Mouse (Mus musculus) cerebellum, postnatal 36 days (tissue): Measurements from ENCODE around the gene Syn1.
A peak's percentile ranks its signal among the peaks of the same experiment; 100 is the strongest.

Experiments used
- DNase-seq, 2 experiments: peaks; one replicate each; pipeline ENCODE4 v3.0.0; 2021 to 2022; ENCODE audit warnings: mixed read lengths in 2 of 2

Gene Syn1

DNA sequence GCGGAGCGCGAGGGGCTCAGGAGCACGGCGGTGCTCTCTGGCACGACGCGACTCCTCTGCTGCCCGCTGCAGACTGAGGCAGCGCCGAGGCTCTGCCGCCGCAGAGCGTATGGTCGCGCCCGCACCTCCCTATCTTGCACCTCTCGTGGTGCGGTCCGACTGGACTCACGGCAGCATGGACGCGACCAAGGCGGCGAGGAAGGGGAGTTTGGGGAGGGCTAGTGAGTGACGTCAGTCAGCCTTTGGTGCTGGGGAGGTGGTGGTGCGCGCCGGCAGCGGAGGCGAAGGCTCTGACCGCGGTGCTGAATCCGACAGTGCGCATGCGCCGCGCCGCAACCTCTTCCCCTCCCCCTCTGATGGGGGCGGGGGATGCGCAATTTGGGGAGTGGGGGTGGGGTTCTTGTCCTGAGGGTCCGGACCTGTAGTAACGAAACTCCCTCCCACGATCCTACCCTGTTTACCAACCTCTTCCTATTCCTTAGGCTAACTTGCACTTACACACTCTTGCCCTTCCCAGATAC, at the start of gene Syn1:
TSS of gene Syn1 (minus strand) at position 161 of the 521 bp plus-strand sequence.
- DNase-seq = peak; percentile 83 to 88

DNA sequence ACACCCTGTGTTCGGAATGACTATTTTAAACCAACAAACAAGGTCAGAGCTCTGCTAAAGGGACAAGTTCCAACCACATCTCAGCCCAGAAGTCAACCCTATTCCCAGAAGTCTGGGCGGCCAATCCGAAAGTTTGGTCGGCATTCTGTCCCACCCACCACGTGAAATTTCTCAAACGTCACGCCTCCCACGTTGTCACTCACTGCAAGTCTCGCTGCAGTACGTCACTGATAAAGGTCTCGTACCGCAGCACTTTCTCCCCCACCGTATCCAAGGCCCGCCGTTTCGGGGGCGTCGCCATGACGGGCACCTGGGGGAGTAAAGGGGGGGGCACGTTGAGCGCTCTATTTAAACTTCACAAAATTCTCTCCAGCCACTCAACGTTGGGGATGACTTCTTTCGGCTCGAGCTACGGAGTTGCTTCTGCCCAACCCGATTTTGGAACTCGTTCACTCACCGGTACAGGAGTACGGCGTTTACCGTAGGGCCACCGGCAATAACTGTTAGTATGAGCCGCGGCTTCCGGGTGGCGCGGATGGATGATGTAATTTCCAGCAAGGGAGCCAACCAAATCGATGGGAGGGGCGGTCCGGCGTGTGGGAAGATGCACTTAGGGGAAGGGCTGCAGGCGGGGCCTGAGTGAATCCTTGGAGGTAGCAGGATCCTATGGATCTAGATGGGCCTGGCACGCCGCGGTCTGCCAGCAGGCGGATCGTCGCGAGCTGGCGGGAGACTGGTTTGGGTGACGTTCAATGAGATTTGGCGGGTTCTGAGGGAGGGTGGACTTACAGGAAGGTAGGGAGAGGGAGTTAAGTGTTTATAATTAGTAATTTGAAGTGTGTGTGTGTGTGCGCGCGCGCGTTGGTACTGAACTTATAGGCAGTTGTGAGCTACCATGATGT, 40.9 kb upstream of the Syn1 start, which contains the start of gene Uxt:
TSS of gene Uxt (minus strand) at position 541 of the 902 bp plus-strand sequence.
- DNase-seq = peak; percentile 87 to 89

DNA sequence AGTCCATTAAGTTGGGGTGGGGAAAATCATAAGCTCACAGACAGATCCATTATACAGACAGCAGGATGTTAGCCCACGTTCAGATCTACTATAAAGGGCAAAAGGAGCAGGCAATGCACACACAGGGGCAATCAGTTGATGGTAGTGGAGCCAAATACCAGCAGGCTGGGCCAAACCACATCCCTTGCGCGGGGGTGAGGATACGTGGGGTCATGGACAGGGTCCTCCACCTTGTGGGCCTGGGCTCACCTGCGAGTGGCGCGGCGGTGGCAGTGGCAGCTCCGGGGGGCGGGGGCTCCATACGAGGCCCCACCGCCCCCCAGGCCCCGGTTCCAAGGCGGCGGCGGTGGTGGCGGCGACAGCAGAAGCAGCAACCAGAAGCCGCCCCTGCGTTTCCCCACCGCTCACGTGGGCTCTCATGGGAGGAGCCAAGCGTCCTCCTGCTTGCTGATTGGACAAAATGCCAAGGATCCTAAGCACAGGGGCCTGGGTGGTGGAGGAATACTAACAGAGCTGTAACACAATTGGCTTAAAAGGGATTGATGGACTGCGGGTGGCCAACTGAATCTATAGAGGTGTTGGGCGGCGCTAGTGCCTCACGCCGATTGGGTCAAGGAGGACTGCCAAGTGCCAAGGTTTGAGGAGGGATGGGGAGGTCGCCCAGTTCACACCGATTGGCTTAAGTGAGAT, 29.5 kb upstream of the Syn1 start, which contains the start of gene Elk1:
TSS of gene Elk1 (minus strand) at position 418 of the 690 bp plus-strand sequence.
- DNase-seq = peak; percentile 75 to 77

DNA sequence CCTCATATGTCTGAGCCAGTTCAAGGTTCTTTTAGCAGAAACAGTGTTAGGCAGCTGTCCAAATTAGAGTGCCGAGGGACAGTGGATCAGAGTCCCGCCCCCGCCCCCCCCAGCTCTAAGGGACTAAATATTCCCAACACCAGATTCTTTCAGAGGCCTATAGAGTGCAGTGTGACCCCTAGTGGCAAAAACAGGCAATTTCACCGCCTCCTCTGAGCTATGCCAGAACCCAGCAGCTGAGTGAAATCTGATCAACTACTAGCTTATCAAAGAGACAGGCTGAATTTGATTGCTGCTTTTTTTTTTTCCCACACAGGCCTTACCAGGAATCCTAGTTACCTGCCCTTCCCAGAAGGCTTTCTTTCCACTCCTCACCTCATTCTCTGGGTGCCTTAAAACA, 25.3 kb upstream of the Syn1 start:
- DNase-seq = peak; percentile 66 to 69

DNA sequence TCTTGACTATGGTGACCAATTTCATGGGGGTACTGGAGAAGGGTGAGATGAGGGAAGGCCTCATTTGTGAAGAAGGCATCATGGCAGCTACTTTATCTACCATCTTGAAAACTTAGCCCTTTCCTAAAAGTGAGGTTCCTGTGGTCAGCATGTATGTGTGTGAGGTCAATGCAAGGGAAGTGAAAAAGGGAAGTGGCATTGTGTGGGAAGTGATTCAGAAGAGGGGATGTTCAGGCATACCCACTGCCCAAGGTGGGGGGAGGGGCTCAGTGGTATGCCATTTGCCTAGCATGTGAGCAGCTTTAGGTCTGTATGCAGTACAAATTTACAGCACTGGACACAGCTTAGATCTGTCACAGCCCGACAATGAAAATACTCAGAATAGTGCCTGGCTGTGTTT, 11.2 kb upstream of the Syn1 start:
- no peak for DNase-seq

DNA sequence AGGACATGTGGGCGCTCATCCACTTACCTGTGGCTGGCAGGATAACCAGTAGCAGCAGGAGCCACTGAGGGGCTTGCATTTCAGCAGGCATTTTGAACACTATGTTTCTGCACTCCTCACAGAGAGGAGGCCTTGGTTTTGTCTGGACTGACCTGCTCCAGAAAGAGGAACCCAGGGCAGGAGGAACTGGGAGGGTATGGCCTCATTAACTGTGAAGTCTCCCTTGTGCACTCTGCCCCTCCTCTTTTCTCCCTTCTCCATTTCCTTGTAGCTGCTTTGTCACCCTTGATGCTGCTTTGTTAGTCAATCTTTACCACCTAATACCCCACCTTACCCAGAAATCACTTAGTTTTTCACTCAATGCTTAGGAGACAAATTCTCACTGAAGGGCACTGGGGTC, 10.6 kb upstream of the Syn1 start, which contains the start of gene Cfp:
TSS of gene Cfp (minus strand) at position 192 of the 400 bp plus-strand sequence.
- DNase-seq = no peak

DNA sequence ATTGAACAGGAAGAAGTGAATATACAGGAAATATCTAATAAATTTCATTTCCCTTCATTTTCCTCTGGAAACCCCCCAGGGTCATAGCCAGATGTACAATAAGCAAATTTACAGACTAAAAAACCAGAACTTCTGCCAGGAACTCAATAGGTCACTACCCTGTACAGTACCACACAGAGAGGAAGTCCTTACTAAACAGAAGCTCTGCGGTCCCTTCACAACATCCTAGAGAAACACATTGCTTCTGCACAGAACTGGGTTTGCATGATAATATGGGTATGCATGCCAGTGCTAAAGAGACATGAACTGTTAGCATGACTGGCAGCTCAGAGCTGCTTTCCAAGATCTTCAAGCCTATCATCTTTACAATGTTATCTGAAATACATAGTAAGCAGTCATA, 9.1 kb upstream of the Syn1 start:
- no peak for DNase-seq

DNA sequence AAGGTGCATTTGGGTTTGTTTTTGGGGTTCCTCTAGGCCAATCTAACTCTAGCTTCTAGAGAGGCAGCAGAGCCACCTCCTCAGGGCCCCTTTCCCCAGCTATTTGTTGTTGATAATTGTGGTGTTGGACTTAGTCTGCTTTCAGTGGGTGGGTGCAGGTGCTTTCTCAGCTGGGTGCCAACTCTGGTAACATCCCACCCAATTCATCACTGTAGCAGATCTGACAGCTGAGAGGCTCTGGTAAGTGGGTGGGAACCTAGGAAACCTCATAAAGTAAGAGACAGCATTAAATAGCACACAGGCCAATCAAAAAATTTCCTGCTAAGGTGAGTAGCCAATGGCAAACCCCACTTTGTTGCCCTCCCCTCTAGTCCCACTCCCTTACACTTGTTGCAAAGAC, 4.2 kb upstream of the Syn1 start:
- DNase-seq = no peak

DNA sequence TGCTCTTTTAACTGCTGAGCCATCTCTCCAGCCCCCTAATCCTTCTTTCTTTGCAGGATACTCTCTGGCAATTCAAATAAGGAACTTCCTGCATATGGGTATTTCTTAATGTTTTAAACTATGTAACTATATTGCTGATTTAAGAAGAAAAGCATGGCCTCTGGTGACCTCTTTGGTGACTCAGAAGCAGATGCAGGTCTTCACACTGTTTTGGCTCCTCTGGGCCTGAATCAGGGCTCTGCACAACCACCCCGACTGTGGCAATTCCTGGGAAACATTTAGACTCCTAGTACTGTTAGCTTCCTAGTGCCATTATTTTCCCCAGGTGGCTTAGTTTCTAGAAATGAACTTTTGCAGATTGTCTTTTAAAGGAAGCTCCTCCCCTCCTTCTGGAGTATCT, 2.7 kb upstream of the Syn1 start:
- no peak for DNase-seq

DNA sequence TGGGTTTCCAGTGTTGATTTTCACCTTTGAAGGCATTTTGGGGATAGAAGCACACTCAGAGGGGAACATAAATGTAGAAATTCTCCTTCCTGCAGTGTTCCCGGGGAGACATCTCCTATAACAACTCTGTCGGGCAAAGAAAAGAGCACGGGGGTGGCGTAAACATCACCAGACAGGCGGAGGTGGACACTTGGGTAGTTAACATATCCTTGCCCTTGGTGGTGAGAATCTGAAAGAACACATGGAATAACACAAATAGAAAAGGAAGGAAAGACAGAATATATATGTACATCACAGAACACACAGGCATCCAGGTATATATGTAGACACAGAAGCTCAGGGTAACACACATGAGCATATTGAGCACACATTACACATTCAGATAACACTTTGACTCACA, 562 bp upstream of the Syn1 start:
- no peak for DNase-seq

DNA sequence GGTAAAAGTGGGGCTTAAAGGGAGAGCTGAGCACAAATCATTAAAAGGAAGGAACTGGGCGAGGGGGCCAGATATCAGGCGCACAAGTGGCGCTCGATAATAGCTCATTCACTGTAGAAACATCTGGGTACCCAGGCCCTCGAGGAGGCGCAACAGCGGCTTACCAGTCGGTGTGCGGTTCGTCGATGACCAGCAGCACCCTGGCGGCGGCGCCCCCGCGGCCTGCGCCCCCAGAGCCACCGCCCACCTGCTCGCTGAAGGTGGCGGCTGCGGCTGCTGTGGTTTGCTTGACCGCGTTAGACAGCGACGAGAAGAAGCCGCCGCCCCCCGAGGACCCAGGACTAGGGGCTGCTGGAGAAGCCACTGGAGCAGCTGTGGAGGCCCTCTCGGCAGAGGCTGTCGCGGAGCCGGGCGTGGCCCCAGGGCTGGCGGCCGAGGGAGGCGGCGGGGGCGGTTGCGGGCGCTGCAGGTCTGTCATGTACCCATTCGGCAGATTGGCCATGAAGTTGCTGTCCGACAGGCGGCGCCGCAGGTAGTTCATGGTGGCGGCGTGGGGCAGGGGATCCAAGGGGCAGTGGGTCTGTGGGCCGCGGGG, 458 bp downstream of the Syn1 start:
- DNase-seq = no peak

DNA sequence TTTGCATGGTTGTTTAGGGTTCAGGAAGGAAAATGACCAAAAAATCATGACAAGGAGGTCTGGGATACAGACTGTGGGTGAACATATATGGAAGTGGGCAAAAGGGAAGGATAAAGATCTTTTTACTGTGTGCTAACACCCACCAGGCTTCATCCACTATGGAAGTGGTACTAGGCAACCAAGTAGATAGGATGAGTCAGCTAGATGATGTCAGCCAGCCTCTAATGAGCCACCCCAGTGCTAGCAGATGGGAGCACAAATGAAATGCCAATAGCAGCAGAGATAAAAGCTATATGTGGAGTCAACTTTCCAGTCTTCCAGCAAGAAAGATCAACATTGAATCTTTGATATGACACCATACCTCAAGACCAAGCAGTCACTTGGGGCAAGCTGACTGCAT, 5.7 kb downstream of the Syn1 start:
- no peak for DNase-seq

DNA sequence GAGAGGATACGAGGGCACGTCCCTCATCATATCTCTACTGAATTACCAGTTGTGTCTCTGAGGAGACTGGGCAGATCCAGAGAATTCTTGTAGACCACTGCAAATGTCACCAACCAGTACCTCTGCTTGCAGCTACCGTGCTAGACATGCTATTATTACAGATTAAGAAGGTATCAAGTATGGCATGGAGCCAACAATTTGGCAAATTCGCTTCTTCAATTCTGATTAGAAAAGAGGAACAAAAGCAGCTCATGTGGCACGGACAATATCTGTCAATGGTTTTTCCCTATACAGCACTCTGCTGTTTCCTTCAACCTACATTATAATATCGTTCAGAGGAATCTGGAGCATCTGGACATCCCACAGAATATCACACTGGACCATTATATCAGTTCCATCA, 7.1 kb downstream of the Syn1 start:
- no peak for DNase-seq

DNA sequence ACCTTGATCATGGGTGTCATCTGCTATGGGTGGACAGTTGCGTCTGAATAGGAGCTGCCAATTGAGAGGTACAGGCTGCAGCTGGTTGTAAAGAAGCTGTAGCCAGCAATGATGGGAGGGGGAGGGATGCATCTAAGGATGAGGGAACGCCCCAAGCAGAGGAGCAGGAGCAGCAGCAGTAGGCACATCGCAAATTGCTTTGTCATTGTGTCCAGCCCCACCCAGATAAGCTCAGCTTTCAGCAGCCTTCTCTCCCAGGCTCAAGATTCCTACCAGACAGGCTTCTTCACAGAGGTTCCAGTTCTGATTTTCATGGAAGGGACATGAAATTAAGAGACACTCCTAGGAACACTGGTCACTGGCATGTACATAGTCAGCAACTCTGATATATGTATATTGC, 10.7 kb downstream of the Syn1 start:
- no peak for DNase-seq

DNA sequence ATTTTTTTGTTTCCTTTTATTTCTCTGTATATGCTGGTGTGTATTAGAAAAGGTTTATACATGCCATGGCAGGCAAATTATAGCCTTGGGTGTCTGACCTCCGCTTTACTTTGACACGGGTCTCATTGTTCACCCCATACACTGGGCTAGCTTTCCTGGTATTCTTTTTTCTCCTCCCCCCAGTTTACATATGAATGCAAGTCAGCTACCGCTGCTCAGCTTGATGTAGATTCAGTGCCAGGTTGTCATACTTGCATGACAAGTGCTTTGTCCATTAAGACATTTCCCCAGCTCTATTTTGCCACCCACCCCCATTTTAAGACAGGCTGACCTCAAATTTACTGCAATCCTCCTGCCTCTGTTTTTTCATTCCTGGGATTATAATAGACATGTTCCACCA, 45.6 kb downstream of the Syn1 start:
- DNase-seq = no peak

DNA sequence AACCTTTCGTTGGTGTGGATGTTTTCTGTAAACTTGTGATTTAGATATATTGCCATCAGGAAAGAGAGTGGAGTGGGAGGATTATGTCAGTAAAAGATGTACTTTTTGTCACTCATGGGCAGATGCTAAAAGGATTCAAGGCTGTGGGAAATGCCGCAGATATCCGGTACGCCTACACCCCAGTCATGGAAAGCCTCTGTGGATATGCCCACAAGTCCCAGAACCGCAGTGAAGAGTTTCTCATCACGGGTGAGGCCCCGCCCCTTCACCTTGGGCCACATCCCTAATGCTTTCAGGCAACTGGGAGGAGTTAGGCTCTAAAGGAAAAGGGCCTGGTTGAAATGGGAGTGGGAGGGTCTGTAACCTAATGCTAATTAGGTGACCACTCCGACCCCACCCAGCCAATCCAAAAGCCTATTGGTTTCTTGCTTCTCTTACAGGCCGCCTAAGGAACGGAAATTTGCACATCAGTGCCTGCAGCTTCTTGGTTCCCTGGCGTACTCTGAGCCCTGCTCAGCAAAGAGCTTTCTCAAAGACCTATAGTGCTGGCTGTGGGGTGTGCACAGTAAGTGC, 47.8 kb downstream of the Syn1 start:
- DNase-seq = no peak

DNA sequence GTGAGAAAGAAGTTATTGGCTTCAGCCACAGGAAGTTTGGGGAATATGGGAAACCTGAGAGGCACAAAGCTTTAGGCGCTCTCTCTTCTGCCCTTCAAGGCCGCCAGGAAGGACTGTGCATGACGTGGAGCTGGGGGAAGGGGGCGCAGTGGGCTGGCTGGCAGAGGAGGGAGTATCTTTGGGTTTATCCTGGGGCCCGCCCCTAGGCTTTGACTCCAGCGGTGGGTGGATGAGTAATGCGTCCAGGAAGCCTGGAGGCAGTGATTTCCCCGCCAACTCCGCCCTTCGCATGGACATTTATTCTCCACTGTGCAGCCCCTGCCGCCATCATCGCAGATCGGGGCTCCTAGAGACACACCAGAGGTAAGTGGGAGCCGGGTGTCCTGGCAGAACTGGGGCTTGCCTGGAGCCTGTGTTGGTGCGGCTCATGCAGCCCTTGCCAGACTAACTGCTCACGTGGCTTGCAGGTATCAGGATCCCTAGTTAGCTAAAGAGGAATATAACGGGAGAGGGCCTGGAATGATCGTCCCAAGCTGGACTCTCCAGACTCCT, 50.8 kb downstream of the Syn1 start, which contains the start of gene Timp1:
TSS of gene Timp1 (plus strand) at position 205 of the 552 bp plus-strand sequence.
- no peak for DNase-seq

DNA sequence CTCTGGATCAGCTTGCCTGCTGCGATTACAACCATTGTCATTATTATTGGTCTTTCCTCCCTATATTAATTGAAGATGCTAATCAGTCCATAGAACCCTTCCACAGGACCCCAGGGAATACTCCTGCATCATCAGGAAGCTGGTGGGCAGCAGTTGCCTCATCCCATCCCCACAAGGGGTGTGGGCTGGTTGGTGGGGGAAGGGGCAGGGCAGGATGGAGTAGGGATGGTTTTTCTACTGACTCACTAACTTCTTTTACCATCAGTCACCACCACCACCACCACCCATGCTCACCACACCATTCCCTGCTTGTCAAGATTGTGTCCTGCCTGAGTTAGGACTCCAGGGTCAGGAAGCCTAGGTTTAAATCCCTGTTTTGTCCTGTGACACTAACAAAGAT, 51.6 kb downstream of the Syn1 start:
- no peak for DNase-seq

DNA sequence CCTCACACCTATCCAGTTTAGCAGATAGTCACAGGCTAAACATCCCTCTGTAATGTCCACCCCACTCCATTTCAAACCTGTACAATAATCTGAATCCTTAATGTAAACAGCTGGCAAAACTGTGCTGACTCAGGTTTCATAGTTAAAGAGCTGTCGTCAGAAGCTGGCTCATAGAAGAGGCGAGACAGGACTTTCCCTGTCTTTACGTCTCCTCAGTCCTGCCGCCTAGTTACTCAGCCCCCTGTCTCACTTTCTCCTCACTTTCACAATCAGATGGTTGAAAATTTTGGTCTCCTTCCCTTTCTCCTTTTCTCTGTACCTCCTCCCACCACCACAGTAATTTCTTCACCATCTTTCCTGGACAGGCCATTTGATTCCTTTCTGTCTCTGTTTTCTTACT, 52.7 kb downstream of the Syn1 start:
- no peak for DNase-seq

DNA sequence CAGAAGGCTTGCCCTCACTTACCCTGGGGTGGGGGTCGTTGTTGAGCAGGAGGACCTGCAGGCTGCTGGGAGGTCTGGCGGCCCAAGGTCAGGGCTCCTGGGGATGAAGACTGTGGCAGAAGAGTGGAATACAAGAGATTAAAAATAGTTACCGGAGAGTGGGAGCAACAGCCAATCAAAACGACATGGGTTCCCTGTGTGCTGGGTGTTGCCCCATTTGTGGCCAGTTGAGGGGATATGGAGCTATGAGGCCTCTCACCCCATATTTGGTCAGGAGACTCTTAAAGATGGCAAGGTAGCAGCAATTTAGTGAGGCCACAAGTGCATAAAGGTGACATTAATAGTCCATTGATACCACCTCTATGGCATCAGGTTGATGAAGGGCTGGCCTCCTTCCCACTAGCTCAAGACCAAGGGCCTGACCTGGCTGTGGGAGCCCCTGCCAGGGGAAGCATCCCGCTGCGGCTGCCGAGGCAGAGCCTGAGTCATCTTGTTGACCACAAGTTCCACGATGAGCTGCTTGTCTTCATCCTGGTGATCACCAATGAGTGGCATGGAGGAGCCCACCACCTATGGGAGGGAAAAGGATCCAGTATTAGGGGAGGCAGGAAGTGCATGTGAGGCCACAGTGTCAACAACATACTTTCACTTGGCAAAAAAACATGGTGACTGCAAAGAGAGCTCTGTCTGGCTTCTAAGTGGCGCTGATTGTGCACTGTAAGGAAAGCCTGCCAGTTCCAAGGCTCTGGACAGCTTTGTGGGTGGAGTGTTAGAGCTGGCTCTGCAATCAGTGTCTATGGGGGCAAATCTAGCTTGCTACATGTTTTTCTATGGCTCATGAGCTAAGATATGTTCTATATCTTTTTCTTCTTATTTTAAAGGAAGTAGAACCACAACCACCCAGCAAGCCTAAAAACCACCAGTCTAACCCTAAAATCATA, 57.4 kb downstream of the Syn1 start:
- no peak for DNase-seq
